Mouse (Mus musculus): ENCODE measurements around the gene Sema3f.

Gene Sema3f

GRCm38 (mm10) chr9:107631861-107632260 is 78.4 kb downstream of the Sema3f start:
- no peak for DNase-seq

All from cerebellum, adult 11 months (tissue).